Mouse (Mus musculus) WW6 (cell line): ENCODE measurements around the gene BC029722.

ENCODE experiments used
- DNase-seq: peaks from one replicate; pipeline ENCODE4 v3.0.0-alpha.2; 2013; ENCODE audit warnings: low read depth, low spot score

The BC029722 gene

GRCm38 (mm10) chr2:155779066-155779465 is 40.2 kb downstream of the BC029722 start:
- no peak for DNase-seq

- DNase-seq = no peak
Observed at GRCm38 (mm10) chr2:155778004-155778403, 41.2 kb downstream of the BC029722 start.

DNA sequence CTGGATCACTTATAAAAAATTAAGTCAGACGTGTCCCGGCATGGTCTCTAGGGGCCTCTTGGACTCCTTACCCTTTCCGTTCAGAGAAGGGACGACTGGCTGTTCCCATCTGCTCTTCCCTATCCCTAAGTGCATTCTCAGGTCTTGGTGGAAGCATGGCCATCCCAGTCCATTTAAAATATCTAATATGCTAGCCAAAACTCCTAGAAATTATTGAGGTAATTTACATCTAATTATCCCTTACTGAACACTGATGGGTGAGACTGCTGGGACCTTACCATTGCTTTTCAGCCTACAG is 41.6 kb downstream of the BC029722 start:
- no peak for DNase-seq

DNA sequence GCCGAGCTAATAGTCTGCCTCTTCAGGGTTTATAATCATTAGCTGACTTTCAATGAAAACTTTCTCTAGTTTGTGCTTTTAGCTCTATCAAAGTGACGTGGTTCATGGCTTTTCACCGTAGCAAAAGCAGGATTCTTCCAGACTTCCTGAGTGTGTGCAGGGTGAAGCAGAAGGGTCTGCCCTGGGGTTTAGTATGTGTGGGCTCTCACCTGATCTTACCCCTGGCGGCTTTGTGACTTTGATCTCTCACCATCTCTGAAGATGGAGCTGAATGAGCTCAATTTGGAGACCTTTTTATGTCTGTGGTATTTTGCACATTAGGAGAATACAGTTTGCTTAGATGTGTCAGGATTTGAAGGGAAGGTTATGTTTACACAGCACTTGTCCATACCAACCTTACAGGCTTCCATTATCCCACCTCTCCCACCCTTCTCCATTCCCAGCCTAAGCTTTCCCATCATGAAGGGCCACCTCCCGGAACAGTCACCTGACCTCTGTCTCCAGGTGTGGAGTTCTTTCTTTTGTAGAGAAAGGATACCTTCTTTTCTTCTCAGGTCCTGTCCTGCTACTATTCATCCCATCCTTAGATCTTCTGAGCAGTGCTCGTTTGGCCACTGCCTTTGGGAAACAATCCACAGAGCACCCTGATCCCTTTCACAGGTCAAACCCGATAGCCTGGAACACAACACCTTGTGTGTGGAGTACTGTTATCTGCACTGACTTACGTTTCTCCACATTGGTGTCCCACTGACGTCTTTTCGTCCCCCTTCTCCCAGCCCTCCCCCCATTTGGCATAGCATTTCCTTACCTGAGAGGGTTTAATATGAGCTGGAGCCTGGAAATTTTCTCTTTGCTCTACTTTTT is 42.2 kb downstream of the BC029722 start:
- no peak for DNase-seq

DNA sequence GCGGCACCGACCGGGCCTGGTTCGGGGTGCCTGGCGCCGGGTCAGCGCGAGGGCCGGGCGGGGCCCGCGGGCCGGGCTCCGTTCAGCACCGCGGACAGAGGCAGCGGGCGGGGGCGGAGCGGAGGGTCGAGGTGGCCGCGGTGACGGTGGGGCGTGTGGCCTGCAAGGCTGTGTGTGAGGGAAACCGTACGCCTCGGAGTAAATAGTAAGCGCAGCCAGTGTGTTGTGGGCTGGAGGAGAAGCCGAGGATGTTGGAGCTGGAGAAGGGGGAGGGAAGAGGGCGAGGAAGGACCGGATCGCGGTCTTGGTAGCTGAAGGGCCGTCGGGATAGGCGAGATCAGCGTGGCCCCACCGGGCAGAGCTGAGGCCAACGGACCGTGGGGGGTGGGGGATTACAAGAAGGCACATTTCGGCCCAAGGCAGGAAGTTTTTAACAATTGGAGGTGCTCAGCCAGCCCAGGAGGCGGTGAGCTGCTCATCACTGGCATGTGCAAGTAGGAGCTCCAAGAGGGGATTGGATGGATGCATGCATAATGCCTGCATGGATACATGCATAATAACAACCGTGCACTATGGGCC is 43.5 kb downstream of the BC029722 start:
- DNase-seq = no peak

- no peak for DNase-seq
Observed at GRCm38 (mm10) chr2:155774927-155775684, 44.1 kb downstream of the BC029722 start, which contains the start of gene Mmp24. Gene Mmp24, plus strand, starts transcription at chr2:155775342.

- no peak for DNase-seq
Observed at GRCm38 (mm10) chr2:155774261-155774926, 44.8 kb downstream of the BC029722 start.

DNA sequence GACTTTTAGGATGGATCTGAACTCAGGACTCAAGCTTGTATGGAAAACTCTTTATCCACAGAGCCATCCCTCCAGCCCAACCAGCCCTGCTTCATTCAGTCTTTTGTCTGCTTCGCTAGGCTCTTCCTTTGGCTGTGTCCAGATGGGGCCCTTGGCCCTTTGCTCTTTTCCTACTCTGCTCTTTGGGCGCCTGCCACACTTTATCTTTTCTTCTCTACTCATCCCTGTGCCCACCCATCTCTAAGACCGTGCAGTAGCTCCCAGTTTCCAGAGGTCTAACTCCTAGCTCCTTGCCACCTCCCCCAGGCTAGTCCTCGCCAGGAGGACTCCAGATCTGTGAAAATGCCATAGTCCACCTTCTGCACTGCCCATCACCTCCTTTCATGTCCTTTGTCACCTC is 45.6 kb downstream of the BC029722 start:
- DNase-seq = no peak
